Mouse (Mus musculus) limb, embryonic 15.5 days (tissue): ENCODE measurements around the gene Ryk. TPM values are rescaled to one million over a fixed set of nuclear protein-coding genes. Genes with fewer than 3 reads are reported as not detected.

ENCODE experiments used
- ATAC-seq: fragments of 200-750 bp; cut with Nextera tagmentation; 2 replicates; pipeline ENCODE4 v1.8.0; 2017; ENCODE audit warnings: low read depth, moderate TSS enrichment; ENCODE audit not compliant: insufficient number of reproducible peaks, low FRiP score, low TSS enrichment
- H3K27ac ChIP-seq: fragments of 300-500 bp; sonication (generic); 2 replicates; pipeline ENCODE4 v1.5.1; 2015; ENCODE audit warnings: moderate library complexity, mild to moderate bottlenecking, inconsistent platforms
- H3K27me3 ChIP-seq: fragments of 300-500 bp; sonication (generic); 2 replicates; pipeline ENCODE4 v1.6.1; 2015; ENCODE audit warnings: inconsistent platforms
- H3K36me3 ChIP-seq: fragments of 300-500 bp; sonication (generic); 2 replicates; pipeline ENCODE4 v1.6.1; 2015; ENCODE audit warnings: inconsistent platforms
- H3K4me1 ChIP-seq: fragments of 300-500 bp; sonication (generic); 2 replicates; pipeline ENCODE4 v1.6.1; 2015; ENCODE audit warnings: inconsistent platforms
- H3K4me2 ChIP-seq: fragments of 300-500 bp; sonication (generic); 2 replicates; pipeline ENCODE4 v1.6.1; 2015; ENCODE audit warnings: mild to moderate bottlenecking, inconsistent platforms
- H3K4me3 ChIP-seq: fragments of 300-500 bp; sonication (generic); 2 replicates; pipeline ENCODE4 v1.5.1; 2015; ENCODE audit warnings: mild to moderate bottlenecking, inconsistent platforms
- H3K9ac ChIP-seq: fragments of 300-500 bp; sonication (generic); 2 replicates; pipeline ENCODE4 v1.6.1; 2015; ENCODE audit warnings: inconsistent platforms
- H3K9me3 ChIP-seq: fragments of 300-500 bp; sonication (generic); 2 replicates; pipeline ENCODE4 v1.6.1; 2016; ENCODE audit warnings: inconsistent platforms
- WGBS: fragments of 180-500 bp; shearing (Covaris S2); methylation state at CpG from one replicate; pipeline ENCODE4 v1.1.7; 2015; 5-methylcytosine and 5-hydroxymethylcytosine counted together
- polyA plus RNA-seq: library from polyadenylated mRNA; unstranded; fragments of >200 nt; fragmentation: Nextera tagmentation; extraction: Ambion mirVana; gene quantifications from 2 replicates; pipeline ENCODE4 v1.2.1, GENCODE M21; 2015

Gene Ryk
- polyA plus RNA-seq, 1 experiment from 2014 or later, result 26.1 TPM

GRCm38 (mm10) chr9:102877916-102878315 lies 43.2 kb downstream of the Ryk start:
- H3K27ac ChIP-seq, result no peak overlapping the region
- H3K4me1 ChIP-seq, result no peaks in the 10 kb centered on the region
- H3K4me2 ChIP-seq, result no peak overlapping the region
- WGBS, result 78% methylated on average over 9 of the region's 9 CpGs
- H3K9ac ChIP-seq, result no peak overlapping the region
- H3K9me3 ChIP-seq, result no peaks in the 10 kb centered on the region
- H3K36me3 ChIP-seq, result peaks cover 67% of the 10 kb centered on the region
- H3K27me3 ChIP-seq, result no peaks in the 10 kb centered on the region
- H3K4me3 ChIP-seq, result no peak overlapping the region
- no peak for ATAC-seq

- H3K9me3 ChIP-seq, result no peaks in the 10 kb centered on the region
- H3K9ac ChIP-seq, result no peak overlapping the region
- ATAC-seq, result no peak
- H3K4me1 ChIP-seq, result no peaks in the 10 kb centered on the region
- H3K4me3 ChIP-seq, result no peak overlapping the region
- WGBS, result 56% methylated on average over 8 of the region's 8 CpGs
- peaks cover 70% of the 10 kb centered on the region for H3K36me3 ChIP-seq
- no peak overlapping the region for H3K27ac ChIP-seq
- H3K27me3 ChIP-seq, result no peaks in the 10 kb centered on the region
- no peak overlapping the region for H3K4me2 ChIP-seq
Measured at GRCm38 (mm10) chr9:102879545-102879944, 44.8 kb downstream of the Ryk start.

- 83% methylated on average over 9 of the region's 9 CpGs for WGBS
- no peak overlapping the region for H3K9ac ChIP-seq
- no peaks in the 10 kb centered on the region for H3K4me1 ChIP-seq
- H3K27ac ChIP-seq, result no peak overlapping the region
- H3K36me3 ChIP-seq, result peaks cover 56% of the 10 kb centered on the region
- H3K4me2 ChIP-seq, result no peak overlapping the region
- H3K4me3 ChIP-seq, result no peak overlapping the region
- H3K27me3 ChIP-seq, result no peaks in the 10 kb centered on the region
- no peak for ATAC-seq
- H3K9me3 ChIP-seq, result no peaks in the 10 kb centered on the region
Measured at GRCm38 (mm10) chr9:102884703-102885102, 50.0 kb downstream of the Ryk start.

GRCm38 (mm10) chr9:102890166-102890565 lies 55.4 kb downstream of the Ryk start:
- H3K4me1 ChIP-seq, result no peaks in the 10 kb centered on the region
- no peak overlapping the region for H3K9ac ChIP-seq
- H3K36me3 ChIP-seq, result peaks cover 50% of the 10 kb centered on the region
- no peak for ATAC-seq
- WGBS, result 81% methylated on average over 9 of the region's 9 CpGs
- no peaks in the 10 kb centered on the region for H3K27me3 ChIP-seq
- H3K4me2 ChIP-seq, result no peak overlapping the region
- no peak overlapping the region for H3K27ac ChIP-seq
- H3K9me3 ChIP-seq, result no peaks in the 10 kb centered on the region
- no peak overlapping the region for H3K4me3 ChIP-seq

GRCm38 (mm10) chr9:102892480-102893355 lies 58.0 kb downstream of the Ryk start:
- Histone ChIP-seq H3K27me3 (no peaks in the 10 kb centered on the region), H3K36me3 (peaks cover 41% of the 10 kb centered on the region), H3K4me2 (no peak overlapping the region), H3K4me1 (no peaks in the 10 kb centered on the region), H3K4me3 (no peak overlapping the region), H3K9me3 (no peaks in the 10 kb centered on the region), H3K27ac (no peak overlapping the region), H3K9ac (no peak overlapping the region)
- no peak for ATAC-seq
- WGBS, result 82% methylated on average over 7 of the region's 7 CpGs

GRCm38 (mm10) chr9:102893356-102893870 lies 58.7 kb downstream of the Ryk start:
- 89% methylated on average over 11 of the region's 11 CpGs for WGBS
- Histone ChIP-seq H3K4me2 (no peak overlapping the region), H3K9me3 (no peaks in the 10 kb centered on the region), H3K4me3 (no peak overlapping the region), H3K27me3 (no peaks in the 10 kb centered on the region), H3K4me1 (no peaks in the 10 kb centered on the region), H3K9ac (no peak overlapping the region), H3K36me3 (peaks cover 48% of the 10 kb centered on the region), H3K27ac (no peak overlapping the region)
- no peak for ATAC-seq

- no peak for ATAC-seq
Measured at GRCm38 (mm10) chr9:102899916-102900315, 65.2 kb downstream of the Ryk start.

GRCm38 (mm10) chr9:102902308-102902707 lies 67.6 kb downstream of the Ryk start:
- Histone ChIP-seq H3K4me1 (no peaks in the 10 kb centered on the region), H3K4me3 (no peak overlapping the region), H3K9me3 (no peaks in the 10 kb centered on the region), H3K9ac (no peak overlapping the region), H3K4me2 (no peak overlapping the region), H3K27ac (no peak overlapping the region), H3K27me3 (no peaks in the 10 kb centered on the region), H3K36me3 (peaks cover 68% of the 10 kb centered on the region)
- 90% methylated on average over 7 of the region's 7 CpGs for WGBS
- no peak for ATAC-seq

More at GRCm38 (mm10) chr9:102899916-102900315, 65.2 kb downstream of the Ryk start:
- Histone ChIP-seq H3K27ac (no peak overlapping the region), H3K4me2 (no peak overlapping the region), H3K4me3 (no peak overlapping the region), H3K9me3 (no peaks in the 10 kb centered on the region), H3K9ac (no peak overlapping the region), H3K4me1 (no peaks in the 10 kb centered on the region), H3K27me3 (no peaks in the 10 kb centered on the region), H3K36me3 (peaks cover 51% of the 10 kb centered on the region)
- WGBS, result 89% methylated on average over 6 of the region's 6 CpGs

- ATAC-seq, result no peak
- Histone ChIP-seq H3K36me3 (peaks cover 67% of the 10 kb centered on the region), H3K4me1 (no peaks in the 10 kb centered on the region), H3K4me2 (no peak overlapping the region), H3K27me3 (no peaks in the 10 kb centered on the region), H3K4me3 (no peak overlapping the region), H3K27ac (no peak overlapping the region), H3K9me3 (no peaks in the 10 kb centered on the region), H3K9ac (no peak overlapping the region)
- 85% methylated on average over 6 of the region's 6 CpGs for WGBS
Measured at GRCm38 (mm10) chr9:102904952-102905351, 70.2 kb downstream of the Ryk start.

GRCm38 (mm10) chr9:102906781-102907180 lies 72.1 kb downstream of the Ryk start:
- no peak for ATAC-seq
- H3K36me3 ChIP-seq, result peaks cover 78% of the 10 kb centered on the region
- no peak overlapping the region for H3K4me3 ChIP-seq
- H3K4me1 ChIP-seq, result no peaks in the 10 kb centered on the region
- H3K27me3 ChIP-seq, result no peaks in the 10 kb centered on the region
- no peak overlapping the region for H3K27ac ChIP-seq
- no peak overlapping the region for H3K9ac ChIP-seq
- H3K4me2 ChIP-seq, result no peak overlapping the region
- WGBS, result 83% methylated on average over 12 of the region's 12 CpGs
- H3K9me3 ChIP-seq, result no peaks in the 10 kb centered on the region

- H3K9me3 ChIP-seq, result no peaks in the 10 kb centered on the region
- no peaks in the 10 kb centered on the region for H3K27me3 ChIP-seq
- H3K4me3 ChIP-seq, result no peak overlapping the region
- ATAC-seq, result no peak
- 90% methylated on average over 11 of the region's 11 CpGs for WGBS
- H3K4me1 ChIP-seq, result no peaks in the 10 kb centered on the region
- no peak overlapping the region for H3K9ac ChIP-seq
- H3K36me3 ChIP-seq, result peaks cover 77% of the 10 kb centered on the region
- no peak overlapping the region for H3K27ac ChIP-seq
- no peak overlapping the region for H3K4me2 ChIP-seq
Measured at GRCm38 (mm10) chr9:102907521-102908246, 73.0 kb downstream of the Ryk start.

GRCm38 (mm10) chr9:102911526-102911925 lies 76.8 kb downstream of the Ryk start:
- Histone ChIP-seq H3K4me1 (no peaks in the 10 kb centered on the region), H3K9me3 (no peaks in the 10 kb centered on the region), H3K27ac (no peak overlapping the region), H3K4me3 (no peak overlapping the region), H3K27me3 (no peaks in the 10 kb centered on the region), H3K4me2 (no peak overlapping the region), H3K36me3 (peaks cover 59% of the 10 kb centered on the region), H3K9ac (no peak overlapping the region)
- no peak for ATAC-seq
- 96% methylated on average over 3 of the region's 3 CpGs for WGBS
